Mouse (Mus musculus) gastrocnemius, postnatal 36 days (tissue): ENCODE measurements around the gene Scel. TPM values are rescaled to one million over a fixed set of nuclear protein-coding genes. Genes with fewer than 3 reads are reported as not detected.
"Not testable (repeated sequence)": the region's sequence is repeated elsewhere in the genome, so short reads cannot be mapped to it uniquely, and the experiment has no call there.

Source experiments
- DNase-seq, 2 experiments: peaks; one replicate each; pipeline ENCODE4 v3.0.0; 2022
- intact Hi-C: fragments of 180-260 bp; cut with DNase I; formaldehyde crosslinking; loops from one replicate; pipeline ENCODE4 v1.15.1; 2025
- long read RNA-seq, 2 experiments: library from polyadenylated mRNA; stranded (forward); transcript quantifications; one replicate each; pipeline ENCODE4 v2.0.0; 2021
- total RNA-seq, 2 experiments: library from RNA; stranded (reverse); gene quantifications; 2 replicates each; pipeline ENCODE4 v1.2.3; 2021

Gene Scel
- total RNA-seq = under 1 TPM in 1 of 2 experiments, not detected in 1; 0.20 TPM
- long read RNA-seq, experiment 1 = 0 reads
- long read RNA-seq, experiment 2 = 0 reads

DNA sequence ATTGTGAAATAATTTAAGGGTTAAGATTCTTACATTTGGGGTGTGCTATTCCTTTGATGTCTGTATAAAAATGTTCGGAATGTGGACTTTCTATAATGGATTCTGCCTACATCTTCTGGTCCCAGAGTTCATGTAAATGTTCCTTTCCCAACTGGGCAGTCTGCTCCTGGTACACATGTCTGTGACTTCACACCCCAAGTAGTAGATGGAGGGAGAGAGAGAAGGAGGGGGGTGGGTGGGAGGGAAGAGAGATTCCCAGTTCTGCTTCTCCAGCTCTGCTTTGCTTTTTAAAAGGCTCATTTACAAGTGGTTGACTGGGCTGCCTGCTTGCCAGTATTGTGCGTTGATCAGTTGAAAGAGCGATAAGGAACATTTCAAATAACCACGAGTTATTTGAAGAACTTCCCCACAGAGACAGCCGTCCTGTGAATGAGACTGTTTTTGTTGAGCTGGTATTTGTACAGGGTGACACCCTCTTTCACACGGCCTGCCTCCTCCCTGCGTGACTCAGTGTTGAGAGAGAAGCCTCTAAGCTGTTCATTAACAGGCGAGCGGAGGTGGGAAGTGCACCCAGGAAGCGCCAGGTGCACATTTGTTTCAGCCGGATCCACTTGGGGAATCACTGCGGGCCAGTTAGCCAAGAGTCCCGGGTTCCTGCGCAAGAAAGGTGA is at the start of gene Scel:
Gene Scel (plus strand): TSS at position 541 of the 671 bp plus-strand sequence.
- intact Hi-C loops = no loop called here

DNA sequence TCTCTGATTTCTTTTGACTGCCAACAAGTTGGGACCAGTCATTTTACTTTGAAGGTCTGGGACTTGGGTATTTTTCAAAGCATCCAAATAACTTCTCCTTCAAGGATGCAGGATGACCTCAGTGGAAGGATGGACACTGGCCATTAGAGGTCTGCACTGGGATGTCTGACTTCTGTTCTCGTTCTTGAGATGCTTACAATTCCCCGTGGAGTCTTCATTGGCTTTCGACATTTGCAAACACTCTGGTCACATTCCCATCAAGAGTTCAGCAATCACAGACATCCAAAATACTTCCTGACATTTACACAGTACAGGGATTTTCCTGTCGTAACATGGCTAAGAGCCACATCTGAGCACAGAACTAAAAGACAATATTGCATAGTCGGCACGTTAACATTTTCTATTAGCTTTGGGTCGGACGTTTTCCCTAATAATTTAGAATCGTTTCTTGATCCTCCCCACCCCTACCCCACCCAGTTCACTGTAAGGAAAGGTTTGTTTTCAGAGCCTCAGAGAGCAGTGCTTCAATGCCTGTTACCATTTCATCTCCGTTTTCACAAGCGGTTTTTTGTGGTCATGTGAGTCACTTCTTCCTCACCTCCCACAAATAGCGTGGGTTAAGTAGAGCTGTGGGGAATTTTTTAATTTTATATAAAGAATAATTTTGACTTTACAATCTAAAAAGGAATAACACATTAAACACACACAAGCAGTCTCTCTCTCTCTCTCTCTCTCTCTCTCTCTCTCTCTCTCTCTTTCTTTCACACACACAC is 44.3 kb upstream of the Scel start:
- no peak for DNase-seq
- intact Hi-C loops = no loop called here

More for the DNA sequence above, at the start of gene Scel:
- no peak for DNase-seq

DNA sequence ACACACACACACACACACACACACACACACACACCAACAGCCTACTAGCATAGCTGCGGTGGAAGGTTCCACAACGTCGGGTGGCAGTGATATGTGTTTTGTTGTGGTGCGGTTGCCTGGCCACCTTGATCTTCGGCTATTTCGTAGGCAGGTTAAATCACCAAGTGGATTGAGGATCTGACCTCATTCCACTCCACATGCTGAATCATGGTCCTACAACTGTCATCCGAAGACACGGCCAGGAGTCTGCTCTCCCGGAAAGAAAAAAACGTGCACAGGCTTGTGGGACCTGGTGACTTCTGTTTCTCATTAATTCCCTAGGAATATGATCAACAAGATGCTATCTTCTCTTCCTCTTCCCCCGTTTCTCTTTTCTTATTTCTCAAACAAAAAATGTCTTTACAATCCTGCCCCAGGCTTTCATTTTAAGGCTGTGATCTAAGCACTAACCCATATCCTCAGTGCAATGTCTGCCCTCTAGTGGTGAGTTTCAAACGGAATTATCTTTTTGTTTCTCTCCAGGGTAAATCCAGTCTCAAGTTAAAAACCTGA is 43.6 kb upstream of the Scel start:
- DNase-seq = peak; percentile 30 to 49
- intact Hi-C loops = loop anchor here (2.0 to 5.0 kb wide), 2 partner anchors 123 to 182 kb away; partner anchors contain the start of gene Mycbp2

DNA sequence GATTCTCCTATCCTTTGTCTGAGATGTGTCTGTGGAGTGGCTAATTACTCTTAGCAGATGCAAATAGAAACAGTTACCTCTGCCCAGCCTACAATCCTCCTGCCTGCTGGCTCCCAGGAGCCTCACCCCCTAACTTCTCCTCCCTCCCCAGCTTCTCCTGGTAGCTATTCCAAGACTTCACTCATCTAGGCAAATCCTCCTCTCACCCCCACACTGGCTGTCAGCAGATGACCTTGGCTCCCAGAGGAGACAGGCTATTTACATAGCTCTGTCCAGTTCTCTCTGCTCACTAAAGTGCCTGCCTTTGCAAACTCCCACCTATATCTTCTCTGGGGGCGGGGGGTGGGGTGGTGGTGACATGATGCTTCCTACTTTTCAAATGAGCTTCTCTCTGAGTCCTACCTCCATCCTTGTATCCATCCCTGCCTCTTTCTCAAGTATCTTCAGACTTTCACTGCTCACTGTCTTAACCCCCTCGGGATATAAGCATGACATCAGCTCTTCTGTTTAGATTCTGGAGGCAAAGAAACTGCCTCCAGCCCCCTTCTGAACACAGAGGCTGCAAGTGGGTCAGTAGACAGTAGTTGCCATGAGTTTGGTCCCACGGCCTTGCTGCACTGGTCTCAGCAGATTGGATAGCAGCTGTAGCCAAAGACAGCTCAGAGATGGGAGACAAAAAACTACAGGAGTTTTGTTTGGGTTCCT is 41.9 kb upstream of the Scel start:
- intact Hi-C loops = loop anchor here (2.0 to 5.0 kb wide), 2 partner anchors 124 to 184 kb away; partner anchors contain the start of gene Mycbp2
- no peak for DNase-seq

DNA sequence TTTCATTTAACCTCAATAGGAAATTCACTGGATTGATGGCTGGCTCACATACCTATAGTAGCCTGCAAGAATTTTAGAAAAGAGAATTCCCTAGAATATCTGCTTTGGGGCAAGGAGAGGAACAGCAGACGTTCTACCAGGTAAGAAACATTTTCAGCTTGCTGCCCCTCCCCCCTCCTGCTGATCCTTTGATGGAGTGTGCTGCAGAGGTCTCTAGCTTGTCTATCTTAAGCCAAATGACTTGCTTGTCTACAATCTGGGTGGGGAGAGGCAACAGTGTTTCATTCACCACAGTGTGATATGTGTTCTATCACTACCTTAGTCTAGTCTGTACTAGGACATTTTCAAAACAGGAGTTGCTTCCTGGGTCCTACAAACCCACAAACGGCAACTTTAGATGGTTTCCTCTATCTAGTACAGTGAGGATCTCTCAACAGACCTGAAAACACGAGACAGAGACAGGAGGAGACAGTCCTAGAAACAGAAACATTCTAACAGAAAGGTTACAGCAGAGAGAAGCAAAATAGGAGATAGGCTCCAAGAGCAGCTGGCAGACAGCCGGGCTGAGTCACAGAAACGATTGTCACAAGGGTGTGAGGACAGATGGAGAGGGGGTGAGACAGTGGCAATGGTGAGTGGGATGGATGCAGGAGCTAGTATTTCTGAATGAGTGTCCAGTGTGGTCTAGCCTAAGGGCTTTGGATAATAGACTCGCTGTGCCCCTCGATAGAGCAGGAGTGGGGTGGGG is 41.2 kb upstream of the Scel start:
- intact Hi-C loops = loop anchor here (2.0 to 5.0 kb wide), 2 partner anchors 125 to 185 kb away; partner anchors contain the start of gene Mycbp2
- no peak for DNase-seq

DNA sequence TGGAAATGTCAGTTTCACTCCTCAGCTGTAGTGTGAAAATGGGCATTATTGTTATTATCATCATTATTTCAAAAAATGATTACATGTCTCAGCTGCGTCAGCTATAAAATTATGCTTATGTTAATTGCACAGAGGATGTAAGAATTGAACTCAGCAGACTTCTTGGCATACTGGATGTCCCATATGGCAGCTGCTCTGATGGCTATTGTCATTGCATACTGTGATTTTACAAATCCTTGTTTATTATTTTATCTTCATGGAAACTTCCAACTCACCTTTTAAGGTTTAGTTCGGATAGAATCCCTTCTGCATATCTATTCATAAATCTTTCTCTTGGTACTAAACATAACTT is 40.6 kb upstream of the Scel start:
- intact Hi-C loops = loop anchor here (5.0 kb wide), 1 partner anchor 185 kb away; no protein-coding TSS in a partner anchor
- DNase-seq = no peak

DNA sequence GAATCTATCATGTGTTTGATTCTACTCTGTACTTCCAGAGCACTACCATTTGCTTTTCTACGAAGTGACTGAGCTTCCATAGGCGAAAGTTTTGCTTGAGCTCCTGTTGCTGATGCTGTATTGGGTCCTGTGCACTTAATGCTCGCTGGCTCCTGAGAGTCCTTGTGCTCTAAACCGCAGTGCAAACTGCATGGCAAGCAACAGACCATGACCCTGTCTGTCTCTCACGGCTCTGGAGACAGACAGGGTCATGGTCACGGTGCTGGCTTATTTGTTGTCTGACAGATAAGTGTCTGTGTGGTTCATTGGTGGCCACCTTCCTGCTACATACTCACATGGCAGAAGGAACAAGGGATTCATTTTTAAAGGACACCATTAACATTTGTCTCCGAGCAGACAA is 37.8 kb upstream of the Scel start:
- intact Hi-C loops = no loop called here
- no peak for DNase-seq

DNA sequence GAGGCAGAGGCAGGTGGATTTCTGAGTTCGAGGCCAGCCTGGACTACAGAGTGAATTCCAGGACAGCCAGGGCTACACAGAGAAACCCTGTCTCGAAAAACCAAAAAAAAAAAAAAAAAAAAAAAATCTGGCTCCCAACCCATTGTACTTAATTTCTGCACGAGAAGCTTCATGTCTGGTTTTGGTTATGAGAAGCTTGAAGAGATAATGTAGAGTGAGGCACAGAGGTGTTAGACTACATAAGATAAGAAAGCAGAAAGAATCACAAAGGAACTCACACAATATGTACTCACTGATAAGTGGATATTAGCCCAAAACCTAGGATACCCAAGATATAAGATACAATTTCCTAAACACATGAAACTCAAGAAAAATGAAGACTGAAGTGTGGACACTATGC is 36.9 kb upstream of the Scel start:
- intact Hi-C loops, DNase-seq: not testable (repeated sequence)

DNA sequence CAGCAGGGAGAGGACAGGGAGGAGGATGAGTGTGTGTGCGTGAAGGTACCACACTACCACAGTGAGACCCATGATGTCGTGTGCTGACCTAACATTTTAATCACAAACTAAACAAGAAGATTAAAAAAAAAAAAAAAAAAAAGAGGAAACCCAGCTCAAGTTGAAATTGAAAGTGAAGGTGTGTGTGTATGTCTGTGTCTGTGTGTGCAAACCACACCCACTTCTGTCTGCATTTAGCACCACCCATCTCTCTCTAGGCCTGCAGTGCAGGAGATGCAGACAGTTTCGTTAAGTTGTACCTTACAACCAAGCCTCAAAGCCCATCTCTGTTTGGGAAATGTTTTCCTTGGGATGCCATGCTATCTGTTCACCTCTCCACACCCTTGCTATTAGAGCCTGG is 35.9 kb upstream of the Scel start:
- DNase-seq = no peak
- intact Hi-C loops = no loop called here

DNA sequence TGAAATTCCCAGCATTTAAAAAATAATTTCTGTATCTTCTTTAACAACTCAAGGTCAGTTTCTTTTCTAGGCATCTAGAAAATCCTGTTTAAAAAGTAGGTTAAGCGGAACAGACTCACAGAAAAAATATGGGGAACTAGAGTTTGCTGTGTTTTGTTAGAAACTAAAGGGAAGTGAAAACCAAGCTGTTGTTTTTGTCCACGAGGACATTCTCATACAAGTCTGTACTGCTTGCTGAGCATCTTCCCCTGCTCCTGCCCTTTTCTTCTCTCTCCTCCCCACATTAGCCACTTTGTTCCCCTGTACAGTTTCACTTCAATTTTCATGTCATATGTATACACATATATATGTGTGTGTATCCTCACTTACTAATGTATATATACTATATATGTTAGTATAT is 35.2 kb upstream of the Scel start:
- DNase-seq = no peak
- intact Hi-C loops = no loop called here

DNA sequence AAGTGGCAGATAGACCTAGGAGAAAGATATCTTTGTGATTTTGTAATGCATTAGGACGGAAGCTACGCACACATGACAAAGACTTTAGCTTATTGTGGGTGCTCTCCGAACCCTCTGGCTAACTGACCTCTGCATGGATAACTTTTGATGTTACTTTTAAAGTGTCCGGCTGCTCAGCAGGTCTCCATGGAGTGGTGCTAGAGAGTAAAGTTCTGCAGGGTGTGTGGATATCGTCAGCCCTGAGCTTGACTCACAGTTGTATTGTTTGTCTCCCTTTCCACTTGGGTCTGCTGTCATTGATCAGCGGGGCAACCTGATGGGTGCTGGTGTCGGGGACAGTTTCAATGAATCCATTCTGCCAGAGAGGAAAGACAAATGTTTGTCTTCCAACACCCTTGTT is 33.7 kb upstream of the Scel start:
- no peak for DNase-seq
- intact Hi-C loops = no loop called here

DNA sequence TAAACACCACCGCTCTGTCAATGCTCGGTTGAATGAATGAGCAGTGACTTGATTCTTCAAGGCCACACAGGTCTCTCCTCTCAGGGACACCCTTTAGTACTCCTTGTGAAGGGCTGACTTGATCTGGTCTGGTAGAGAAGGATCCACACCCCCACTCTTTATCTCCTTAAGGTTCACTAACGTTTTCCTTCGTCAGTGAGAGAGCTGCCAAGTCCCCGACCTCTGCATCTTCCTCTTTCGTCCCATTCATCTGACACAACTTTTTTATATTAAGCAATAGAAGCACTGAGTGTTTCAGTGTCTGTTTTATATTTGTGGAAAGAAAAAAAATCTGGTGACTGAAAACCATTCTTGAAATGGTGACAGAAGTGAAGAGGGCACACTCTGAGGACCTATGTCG is 31.6 kb upstream of the Scel start:
- no peak for DNase-seq
- intact Hi-C loops = no loop called here

DNA sequence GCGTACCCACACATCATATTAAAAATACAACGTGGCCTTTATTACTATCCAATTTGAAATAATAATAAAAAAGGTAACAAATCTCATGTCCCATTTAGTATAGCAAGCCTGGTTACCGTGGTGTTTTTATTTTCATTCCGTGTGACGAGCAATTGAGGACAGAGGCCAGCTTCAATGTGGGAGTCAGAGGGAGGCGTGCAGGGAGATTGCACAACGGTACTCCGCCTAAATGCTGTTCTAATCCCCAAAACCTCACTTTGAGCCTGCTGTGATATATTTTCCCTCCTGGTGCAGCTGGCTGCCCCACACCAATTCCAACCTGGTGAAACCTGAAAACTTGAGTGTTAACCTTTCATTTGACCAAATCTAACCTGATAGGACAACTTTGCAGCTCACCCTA is 27.5 kb upstream of the Scel start:
- DNase-seq = no peak
- intact Hi-C loops = no loop called here

DNA sequence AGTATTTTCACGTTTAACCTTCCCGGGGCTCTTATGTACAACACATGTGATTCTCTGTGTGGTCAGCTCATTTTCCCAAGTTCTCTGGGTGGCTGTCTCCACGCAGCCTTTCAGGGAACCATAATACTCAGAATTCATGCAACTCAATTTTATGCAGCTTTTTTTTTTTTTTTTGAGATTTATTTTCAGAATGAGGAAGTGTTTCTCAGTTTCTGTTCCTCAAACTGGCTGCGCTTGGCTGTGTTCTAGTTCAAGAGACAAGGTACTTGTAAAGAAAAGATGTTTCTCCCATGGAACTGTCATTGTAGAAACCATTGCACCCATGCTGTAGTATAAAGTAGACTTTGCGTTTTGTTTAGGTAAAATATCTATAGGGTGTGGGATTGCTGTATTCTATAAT is 26.2 kb upstream of the Scel start:
- no peak for DNase-seq
- intact Hi-C loops = no loop called here

DNA sequence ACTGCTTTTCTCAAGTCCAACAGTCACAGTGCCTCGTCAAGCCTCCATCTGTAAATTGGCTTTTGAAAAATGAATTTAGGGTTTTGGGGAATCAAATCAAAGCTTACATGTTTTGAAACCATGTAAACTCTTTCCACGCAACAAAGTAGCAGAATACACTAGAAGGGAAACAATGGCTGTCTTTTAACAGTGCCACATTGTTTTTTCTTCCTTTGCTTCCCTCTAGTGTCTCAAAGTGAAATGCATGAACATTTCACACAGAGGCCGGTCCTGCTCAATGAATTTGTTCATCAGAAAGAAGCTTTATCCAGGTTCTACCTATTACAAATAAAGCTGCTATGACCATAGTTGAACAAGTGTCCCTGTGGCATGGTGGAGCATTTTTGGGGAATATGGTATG is 24.5 kb upstream of the Scel start:
- DNase-seq = no peak
- intact Hi-C loops = no loop called here

DNA sequence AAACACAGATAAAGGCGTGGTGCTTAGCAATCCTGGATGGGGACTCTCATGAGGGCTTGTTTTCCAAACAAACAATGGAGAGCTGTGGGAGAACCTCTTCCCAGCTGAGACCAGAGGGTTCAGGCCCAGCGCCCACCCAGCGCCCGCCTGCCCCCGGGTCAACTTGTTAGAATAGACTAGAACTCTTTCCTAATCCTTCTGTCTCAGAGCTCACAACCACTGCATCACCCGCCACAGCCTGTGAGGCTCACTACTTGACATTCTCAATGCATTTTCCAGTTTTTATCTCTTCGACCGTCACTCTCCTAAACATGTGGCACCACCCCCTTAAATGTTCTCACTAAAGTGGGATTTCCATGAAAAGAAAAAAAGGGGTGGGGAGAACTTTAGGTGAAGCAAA is 14.9 kb upstream of the Scel start:
- intact Hi-C loops = no loop called here
- no peak for DNase-seq

DNA sequence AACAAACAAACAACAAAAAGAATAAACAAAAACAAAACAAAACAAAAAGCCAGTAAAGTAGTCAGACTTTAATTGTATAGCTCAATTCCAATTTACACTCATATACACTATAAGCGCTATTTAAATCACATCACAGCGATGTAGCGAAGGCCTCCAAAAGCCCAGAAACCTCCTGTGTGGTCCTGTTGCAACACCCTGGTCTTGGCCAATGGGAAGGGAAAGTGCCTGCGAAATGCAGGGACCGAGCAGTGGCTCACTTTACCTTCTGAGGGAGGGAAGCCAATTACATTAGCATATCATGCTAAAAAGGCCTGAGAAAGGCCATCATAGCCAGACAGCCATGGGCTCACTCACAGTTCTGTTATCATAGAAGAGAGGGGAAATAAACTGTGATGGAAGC is 14.5 kb upstream of the Scel start:
- DNase-seq = no peak
- intact Hi-C loops = no loop called here

DNA sequence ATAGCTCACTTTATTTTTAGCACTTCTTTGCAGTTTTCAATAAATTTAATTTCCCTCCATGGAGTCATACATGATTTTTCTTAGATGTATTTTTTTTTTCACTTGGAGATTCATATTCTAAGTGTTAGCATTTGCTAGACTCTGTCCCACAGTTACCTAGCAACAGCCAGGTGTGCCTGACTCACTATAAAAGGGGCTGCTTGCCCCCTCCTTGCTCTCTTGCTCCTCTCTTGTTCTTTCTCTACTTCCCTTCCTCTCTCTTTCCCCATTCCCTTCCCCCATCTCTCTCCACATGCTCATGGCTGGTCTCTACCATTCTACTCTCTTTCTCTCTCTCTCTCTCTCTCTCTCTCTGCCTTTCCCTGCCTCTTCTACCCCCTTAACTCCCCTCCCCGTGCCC is 14.1 kb upstream of the Scel start:
- no peak for DNase-seq
- intact Hi-C loops = no loop called here

DNA sequence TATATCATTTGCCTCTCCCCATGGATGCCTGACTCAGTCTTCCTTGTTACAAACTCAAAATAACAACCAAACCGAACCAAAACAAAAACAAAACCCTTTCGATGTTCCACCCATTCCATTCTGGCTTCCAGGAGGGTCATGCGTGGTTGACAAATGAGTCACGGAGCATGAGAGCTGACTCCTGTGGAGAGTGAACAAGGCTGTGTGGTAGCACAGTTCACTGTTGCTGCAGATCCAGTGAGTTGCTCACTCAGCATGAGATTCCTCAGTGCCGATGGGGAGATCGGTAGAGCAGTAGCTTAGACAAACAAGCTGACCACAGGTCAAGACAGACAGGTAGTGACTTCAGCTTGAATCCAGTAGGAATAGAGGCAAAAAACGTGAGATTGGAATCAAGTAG is 12.8 kb upstream of the Scel start:
- DNase-seq = no peak
- intact Hi-C loops = no loop called here

DNA sequence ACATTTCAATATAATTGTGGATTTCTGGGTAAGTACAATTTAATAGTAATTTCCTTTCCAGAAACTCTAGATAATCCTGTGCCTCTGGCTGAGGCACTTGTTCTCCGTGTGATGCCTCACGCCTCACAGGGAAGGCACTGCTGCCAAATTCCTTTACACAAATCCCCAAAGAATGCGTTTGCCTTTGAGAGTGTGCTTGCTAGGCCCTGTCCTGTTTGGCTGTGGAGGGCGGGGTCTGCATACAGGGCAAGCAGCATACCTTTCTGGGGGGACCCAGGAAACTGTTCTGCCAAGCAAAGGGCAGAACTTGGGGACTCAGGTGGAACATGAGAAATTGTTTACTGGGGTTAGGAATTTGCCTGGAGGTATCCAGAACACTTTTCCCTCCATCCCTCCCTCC is 12.2 kb upstream of the Scel start:
- DNase-seq = no peak
- intact Hi-C loops = no loop called here
